Mouse (Mus musculus) testis, adult 2 months (tissue): ENCODE results near the gene Hus1b. TPM values are rescaled to one million over a fixed set of nuclear protein-coding genes. Genes with fewer than 3 reads are reported as not detected.

ENCODE experiments used
- H3K27ac ChIP-seq: fragments of 200-500 bp; 2 replicates; pipeline ENCODE4 v1.5.1; 2012; ENCODE audit warnings: low read depth, low read length; ENCODE audit not compliant: control insufficient read depth, insufficient read depth
- H3K27me3 ChIP-seq: fragments of 200-500 bp; 2 replicates; pipeline ENCODE4 v1.6.1; 2012; ENCODE audit warnings: mild to moderate bottlenecking, low read length, moderate library complexity; ENCODE audit not compliant: control insufficient read depth, insufficient read depth
- H3K36me3 ChIP-seq: fragments of 200-500 bp; 2 replicates; pipeline ENCODE4 v1.6.1; 2012; ENCODE audit warnings: mild to moderate bottlenecking, low read length; ENCODE audit not compliant: control insufficient read depth, insufficient read depth
- H3K4me1 ChIP-seq: fragments of 200-500 bp; 2 replicates; pipeline ENCODE4 v1.6.1; 2012; ENCODE audit warnings: low read length; ENCODE audit not compliant: control insufficient read depth, insufficient read depth
- H3K4me3 ChIP-seq: fragments of 200-500 bp; 2 replicates; pipeline ENCODE4 v1.5.1; 2012; ENCODE audit warnings: low read depth, mild to moderate bottlenecking, low read length, moderate library complexity, mixed read lengths; ENCODE audit not compliant: control insufficient read depth
- CTCF ChIP-seq: fragments of 200-500 bp; IDR thresholded peaks from 2 replicates; pipeline ENCODE4 v1.5.1; 2012; ENCODE audit warnings: low read depth, mild to moderate bottlenecking, inconsistent platforms, low read length, moderate library complexity; ENCODE audit not compliant: control insufficient read depth, insufficient read depth, insufficient replicate concordance
- POLR2A ChIP-seq: fragments of 200-500 bp; IDR thresholded peaks from 2 replicates; pipeline ENCODE4 v1.6.1; 2012; ENCODE audit warnings: low read depth, mild to moderate bottlenecking, inconsistent platforms, low read length, moderate library complexity; ENCODE audit not compliant: control insufficient read depth
- polyA plus RNA-seq: library from polyadenylated mRNA; depleted of rRNA; stranded (reverse); fragments of >200 nt; gene quantifications from 2 replicates; pipeline ENCODE4 v1.2.3, GENCODE M21; 2012

The Hus1b gene
- polyA plus RNA-seq, 1 experiment, result 3.1 TPM

- H3K4me3 ChIP-seq, result peak overlapping the region; percentile 59
- H3K4me1 ChIP-seq, result peaks cover 2% of the 10 kb centered on the region; the same call in 1 of the 2 replicates
- TF ChIP-seq POLR2A (no peak), CTCF (no peak)
- no peaks in the 10 kb centered on the region for H3K36me3 ChIP-seq
- H3K27me3 ChIP-seq, result no peaks in the 10 kb centered on the region
- peak overlapping the region; percentile 11; the same call in 1 of the 2 replicates for H3K27ac ChIP-seq
These were observed 38.3 kb upstream of the Hus1b start for GRCm38 (mm10) chr13:30985598-30986466.

- Histone ChIP-seq H3K4me3 (peak overlapping the region; percentile 59), H3K27ac (0 out of 2 replicates have a peak overlapping the region, but pooled peaks have one; percentile 11), H3K27me3 (no peaks in the 10 kb centered on the region), H3K4me1 (peaks cover 2% of the 10 kb centered on the region; the same call in 1 of the 2 replicates), H3K36me3 (no peaks in the 10 kb centered on the region)
- TF ChIP-seq CTCF (no peak), POLR2A (no peak)
These were observed 37.7 kb upstream of the Hus1b start for GRCm38 (mm10) chr13:30985275-30985597.

- Histone ChIP-seq H3K4me1 (peaks cover 2% of the 10 kb centered on the region; the same call in 1 of the 2 replicates), H3K4me3 (no peak overlapping the region), H3K27me3 (no peaks in the 10 kb centered on the region), H3K27ac (no peak overlapping the region), H3K36me3 (no peaks in the 10 kb centered on the region)
- peak; percentile 12; the same call in 1 of the 2 replicates for TF ChIP-seq CTCF
- TF ChIP-seq POLR2A, result no peak
These were observed 34.1 kb upstream of the Hus1b start for GRCm38 (mm10) chr13:30981666-30982065.

GRCm38 (mm10) chr13:30978224-30978623 lies 30.7 kb upstream of the Hus1b start:
- H3K4me3 ChIP-seq, result no peak overlapping the region

GRCm38 (mm10) chr13:30976536-30977084 lies 29.1 kb upstream of the Hus1b start:
- TF ChIP-seq POLR2A (no peak), CTCF (no peak)
- Histone ChIP-seq H3K27me3 (no peaks in the 10 kb centered on the region), H3K27ac (no peak overlapping the region), H3K36me3 (no peaks in the 10 kb centered on the region), H3K4me3 (no peak overlapping the region), H3K4me1 (peaks cover 6% of the 10 kb centered on the region)

More at GRCm38 (mm10) chr13:30978224-30978623, 30.7 kb upstream of the Hus1b start:
- no peak overlapping the region for H3K27ac ChIP-seq
- H3K36me3 ChIP-seq, result no peaks in the 10 kb centered on the region
- no peaks in the 10 kb centered on the region for H3K27me3 ChIP-seq
- TF ChIP-seq POLR2A, result no peak
- TF ChIP-seq CTCF, result no peak
- H3K4me1 ChIP-seq, result peaks cover 6% of the 10 kb centered on the region

GRCm38 (mm10) chr13:30974247-30974630 lies 26.7 kb upstream of the Hus1b start:
- H3K27ac ChIP-seq, result peak overlapping the region; percentile 84
- peaks cover 6% of the 10 kb centered on the region for H3K4me1 ChIP-seq
- peak overlapping the region; percentile 90 for H3K4me3 ChIP-seq
- H3K27me3 ChIP-seq, result no peaks in the 10 kb centered on the region
- H3K36me3 ChIP-seq, result no peaks in the 10 kb centered on the region
- TF ChIP-seq CTCF (no peak), POLR2A (no peak)

GRCm38 (mm10) chr13:30973501-30974246 lies 26.1 kb upstream of the Hus1b start, which contains the start of the genes Exoc2 and Gm5447:
Gene Exoc2 (minus strand): TSS chr13:30974093.
Gene Gm5447 (plus strand): TSS chr13:30974204.
- Histone ChIP-seq H3K4me1 (peaks cover 6% of the 10 kb centered on the region), H3K27me3 (no peaks in the 10 kb centered on the region), H3K27ac (peak within 1 kb of the TSS; percentile 84), H3K36me3 (no peaks in the 10 kb centered on the region), H3K4me3 (peak within 1 kb of the TSS; percentile 90)
- peak; percentile 76 for TF ChIP-seq POLR2A
- no peak for TF ChIP-seq CTCF
